Mouse (Mus musculus) forebrain, embryonic 12.5 days (tissue): ENCODE data around the gene Akap1. TPM values are rescaled to one million over a fixed set of nuclear protein-coding genes. Genes with fewer than 3 reads are reported as not detected.
"Not testable (repeated sequence)": the region's sequence is repeated elsewhere in the genome, so short reads cannot be mapped to it uniquely, and the experiment has no call there.

Experiments used
- ATAC-seq: fragments of 200-750 bp; cut with Nextera tagmentation; 2 replicates; pipeline ENCODE4 v1.8.0; 2017; ENCODE audit warnings: moderate TSS enrichment; ENCODE audit not compliant: low FRiP score
- H3K27ac ChIP-seq: fragments of 300-500 bp; sonication (generic); 2 replicates; pipeline ENCODE4 v1.5.1; 2016; ENCODE audit warnings: mild to moderate bottlenecking
- H3K27me3 ChIP-seq: fragments of 300-500 bp; sonication (generic); 2 replicates; pipeline ENCODE4 v1.6.1; 2016; ENCODE audit warnings: mild to moderate bottlenecking
- H3K36me3 ChIP-seq: fragments of 300-500 bp; sonication (generic); replicated peaks from 2 replicates; pipeline ENCODE4 v1.6.1; 2016; ENCODE audit warnings: mild to moderate bottlenecking
- H3K4me1 ChIP-seq: fragments of 300-500 bp; sonication (generic); 2 replicates; pipeline ENCODE4 v1.6.1; 2016
- H3K4me2 ChIP-seq: fragments of 300-500 bp; sonication (generic); 2 replicates; pipeline ENCODE4 v1.6.1; 2016; ENCODE audit warnings: mild to moderate bottlenecking, moderate library complexity
- H3K4me3 ChIP-seq: fragments of 300-500 bp; sonication (generic); replicated peaks from 2 replicates; pipeline ENCODE4 v1.5.1; 2016; ENCODE audit warnings: mild to moderate bottlenecking
- H3K9ac ChIP-seq: fragments of 300-500 bp; sonication (generic); 2 replicates; pipeline ENCODE4 v1.6.1; 2016; ENCODE audit warnings: mild to moderate bottlenecking
- H3K9me3 ChIP-seq: fragments of 300-500 bp; sonication (generic); 2 replicates; pipeline ENCODE4 v1.6.1; 2016
- whole genome bisulfite sequencing: fragments of 180-500 bp; shearing (Covaris S2); methylation state at CpG from one replicate; pipeline ENCODE4 v1.1.7; 2016; 5-methylcytosine and 5-hydroxymethylcytosine counted together
- polyA plus RNA-seq: library from polyadenylated mRNA; unstranded; fragments of >200 nt; fragmentation: Nextera tagmentation; extraction: Ambion mirVana; gene quantifications from 2 replicates; pipeline ENCODE4 v1.2.1, GENCODE M21; 2016

The Akap1 gene
- polyA plus RNA-seq, 1 experiment from 2014 or later: 20.9 TPM

DNA sequence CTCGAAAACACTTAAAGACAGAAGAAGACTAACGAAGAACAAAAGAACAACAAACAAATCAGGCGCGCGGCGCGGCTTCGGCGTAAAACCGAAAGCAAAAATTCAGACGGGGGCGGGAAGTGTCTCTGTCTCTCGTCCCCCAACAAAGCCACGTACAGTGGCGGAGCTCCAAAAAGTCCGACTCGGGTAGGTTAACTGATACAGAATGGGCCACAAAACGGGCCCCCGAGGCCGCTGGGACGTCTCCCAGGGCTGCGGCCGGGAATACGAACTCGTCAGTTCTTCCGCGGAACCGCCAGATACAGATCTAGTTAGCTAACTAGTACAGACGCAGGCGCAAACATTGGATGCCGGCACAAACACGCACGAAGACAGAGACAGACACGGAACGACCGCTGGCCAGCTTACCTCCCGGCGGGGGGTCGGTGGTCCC lies 31.4 kb upstream of the Akap1 start:
- not testable (repeated sequence) for H3K27ac ChIP-seq, ATAC-seq, H3K4me1 ChIP-seq, H3K9ac ChIP-seq, H3K9me3 ChIP-seq, H3K36me3 ChIP-seq
- Histone ChIP-seq H3K4me2 (peak overlapping the region; percentile 36), H3K27me3 (peaks cover 10% of the 10 kb centered on the region; the same call in 1 of the 2 replicates), H3K4me3 (peak overlapping the region; percentile 31)
- 23% methylated on average over 34 of the region's 39 CpGs for WGBS

DNA sequence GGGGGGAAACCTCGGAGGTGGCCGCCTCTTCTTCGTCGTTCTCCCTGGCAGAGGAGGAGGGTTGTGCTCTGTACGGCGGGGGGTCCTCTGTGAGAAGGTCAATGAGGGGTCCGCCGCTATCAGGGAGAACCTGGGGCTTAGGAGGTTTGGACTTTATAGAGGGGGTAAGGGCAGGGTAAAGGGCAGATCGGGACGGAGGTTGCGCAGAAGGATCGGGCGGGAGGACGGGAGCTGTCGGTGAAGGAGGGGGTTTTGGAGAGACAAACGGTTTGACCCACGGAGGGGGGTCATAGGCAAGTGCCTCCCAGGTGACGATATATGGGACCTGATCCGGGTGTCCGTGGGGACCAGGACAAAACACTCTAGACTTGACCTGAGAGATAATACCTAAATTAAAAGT lies 30.8 kb upstream of the Akap1 start:
- not testable (repeated sequence) for ATAC-seq, H3K27ac ChIP-seq, H3K9ac ChIP-seq, H3K4me3 ChIP-seq, H3K4me1 ChIP-seq, H3K36me3 ChIP-seq, H3K9me3 ChIP-seq
- Histone ChIP-seq H3K4me2 (peak overlapping the region; percentile 15; the same call in 1 of the 2 replicates), H3K27me3 (peaks cover 10% of the 10 kb centered on the region; the same call in 1 of the 2 replicates)
- 32% methylated on average over 14 of the region's 20 CpGs for WGBS

DNA sequence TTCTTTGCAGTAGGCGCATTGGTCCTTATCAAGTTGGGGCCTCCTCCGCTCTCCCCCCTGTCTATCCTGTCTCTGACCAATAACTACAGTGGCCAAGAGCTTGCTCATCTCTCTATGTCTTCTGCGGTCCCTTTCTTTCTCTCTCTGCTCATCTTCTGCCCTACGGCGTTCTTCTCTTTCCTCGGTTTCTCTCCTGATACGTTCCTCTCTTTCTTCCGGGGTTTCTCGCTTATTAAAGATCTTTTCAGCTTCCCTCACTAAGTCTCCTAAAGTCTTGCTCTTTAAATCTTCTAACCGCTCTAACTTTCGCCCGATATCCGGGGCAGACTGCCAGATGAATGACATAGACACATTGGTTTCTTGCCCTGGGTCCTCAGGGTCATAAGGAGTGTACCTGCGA lies 29.9 kb upstream of the Akap1 start:
- not testable (repeated sequence) for H3K4me3 ChIP-seq, H3K9ac ChIP-seq, H3K4me2 ChIP-seq, H3K4me1 ChIP-seq, H3K36me3 ChIP-seq, H3K27ac ChIP-seq, H3K9me3 ChIP-seq, ATAC-seq
- H3K27me3 ChIP-seq: peaks cover 10% of the 10 kb centered on the region; the same call in 1 of the 2 replicates
- WGBS: 95% methylated on average over 12 of the region's 14 CpGs

DNA sequence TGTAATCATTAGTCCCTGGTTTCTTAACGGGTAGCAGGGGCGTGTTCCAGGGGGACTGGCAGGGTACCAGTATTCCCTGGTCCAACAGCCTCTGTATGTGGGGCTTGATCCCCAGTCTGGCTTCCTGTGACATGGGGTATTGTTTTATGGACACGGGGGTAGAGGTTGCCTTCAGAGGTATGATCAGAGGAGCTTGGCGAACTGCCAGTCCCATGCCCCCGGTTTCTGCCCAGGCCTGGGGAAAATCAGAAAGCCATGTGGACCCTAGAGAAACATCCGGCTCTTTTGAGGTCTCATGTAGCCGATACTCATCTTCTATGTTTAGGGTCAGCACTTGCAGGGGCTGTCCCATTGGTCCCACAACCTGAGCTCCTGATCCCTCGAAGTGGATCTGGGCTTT lies 29.1 kb upstream of the Akap1 start:
- H3K27me3 ChIP-seq: peaks cover 10% of the 10 kb centered on the region; the same call in 1 of the 2 replicates
- not testable (repeated sequence) for ATAC-seq, H3K27ac ChIP-seq, H3K4me2 ChIP-seq, H3K4me1 ChIP-seq, H3K9me3 ChIP-seq, H3K36me3 ChIP-seq, H3K4me3 ChIP-seq, H3K9ac ChIP-seq
- 94% methylated on average over 4 of the region's 8 CpGs for WGBS

DNA sequence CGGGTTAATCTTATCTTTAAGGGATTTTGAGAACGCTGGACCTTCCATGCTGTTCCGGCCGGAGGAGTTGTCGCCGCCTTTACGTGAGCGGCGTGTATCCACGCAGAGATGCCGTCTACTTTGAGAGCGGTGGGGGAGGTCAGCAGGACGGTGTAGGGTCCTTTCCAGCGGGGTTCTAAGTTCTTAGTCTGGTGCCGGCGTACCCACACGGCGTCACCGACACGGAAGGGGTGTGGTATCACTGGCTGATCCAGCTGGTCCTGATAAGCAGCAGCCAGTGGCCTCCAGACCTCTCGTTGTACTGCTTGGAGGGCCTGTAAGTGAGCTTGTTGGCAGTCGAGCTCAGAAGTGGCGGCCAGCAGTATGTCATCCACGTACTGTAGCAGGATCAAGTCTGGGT lies 28.4 kb upstream of the Akap1 start:
- not testable (repeated sequence) for H3K4me1 ChIP-seq, H3K4me3 ChIP-seq, H3K27me3 ChIP-seq, H3K36me3 ChIP-seq, ATAC-seq, H3K27ac ChIP-seq, H3K9me3 ChIP-seq, H3K9ac ChIP-seq, H3K4me2 ChIP-seq
- WGBS: 94% methylated on average over 23 of the region's 24 CpGs

DNA sequence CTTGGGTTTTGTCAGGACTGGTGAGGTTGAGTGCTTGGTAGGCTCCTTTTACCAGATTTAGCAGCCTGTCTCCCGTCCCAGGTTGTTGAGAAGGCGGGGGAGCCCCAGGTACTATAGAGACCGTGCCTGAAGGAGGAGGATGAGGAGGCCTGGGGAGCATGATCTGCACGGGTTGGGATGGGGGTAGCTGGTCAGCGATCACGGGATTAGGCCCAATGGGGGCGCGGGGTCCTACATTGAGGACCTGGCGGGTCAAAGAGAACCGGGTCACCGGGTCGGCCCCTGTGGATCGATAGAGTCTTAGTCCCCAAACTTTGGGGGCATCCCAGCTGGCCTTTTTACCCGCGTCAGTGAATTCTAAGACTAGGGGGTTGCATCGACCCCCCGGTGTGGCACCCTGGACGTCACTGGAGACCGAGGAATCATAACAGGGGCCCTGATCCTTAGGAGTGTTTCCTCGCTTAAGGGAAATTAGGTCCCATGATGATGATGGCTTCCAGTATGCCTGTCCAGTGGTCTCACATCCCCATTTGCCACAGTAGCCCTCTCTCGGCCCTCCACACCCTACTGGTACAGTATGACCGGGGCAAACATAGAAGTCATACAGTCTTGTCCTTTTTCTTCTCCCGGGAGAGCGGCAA lies 27.7 kb upstream of the Akap1 start:
- not testable (repeated sequence) for H3K4me1 ChIP-seq, H3K4me3 ChIP-seq, H3K4me2 ChIP-seq, H3K36me3 ChIP-seq, H3K27ac ChIP-seq, H3K27me3 ChIP-seq, H3K9ac ChIP-seq, H3K9me3 ChIP-seq, ATAC-seq
- WGBS: 95% methylated on average over 21 of the region's 24 CpGs

DNA sequence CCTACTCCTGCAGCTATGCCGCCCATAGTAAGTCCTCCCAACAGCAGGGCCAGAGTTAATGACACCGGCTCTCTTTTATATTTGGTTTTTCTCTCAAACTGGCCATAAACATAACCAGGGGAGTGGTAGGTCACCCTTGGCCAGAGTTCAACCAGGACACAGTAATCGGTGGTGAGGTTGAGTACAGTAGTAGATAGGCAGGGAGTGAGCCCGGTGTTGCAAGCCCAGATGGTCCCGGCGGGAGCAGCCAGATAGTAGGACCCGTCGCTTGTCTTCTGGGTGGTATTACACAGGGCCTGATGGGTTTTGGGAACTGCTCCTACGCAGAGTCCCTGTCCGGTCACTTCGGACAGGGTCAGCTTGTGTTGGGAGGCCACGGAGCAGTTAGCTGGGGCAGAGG lies 27.1 kb upstream of the Akap1 start:
- not testable (repeated sequence) for H3K4me1 ChIP-seq
- 98% methylated on average over 12 of the region's 12 CpGs for WGBS

DNA sequence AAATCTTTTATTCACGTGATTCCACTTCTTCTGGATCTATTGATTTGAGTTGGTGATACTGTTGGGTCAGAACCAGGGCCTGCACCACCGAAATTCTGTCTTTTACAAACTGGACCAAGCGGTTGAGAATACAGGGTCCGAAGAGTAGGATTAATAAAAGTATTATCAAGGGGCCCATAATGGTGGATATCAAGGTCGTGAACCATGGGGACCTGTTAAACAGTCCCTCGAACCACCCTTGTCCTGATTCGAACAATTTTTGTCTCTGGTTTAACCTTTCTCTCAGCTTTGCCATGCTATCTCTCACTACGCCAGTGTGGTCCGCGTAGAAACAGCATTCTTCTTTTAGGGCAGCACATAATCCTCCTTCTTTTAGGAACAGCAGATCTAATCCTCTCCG lies 26.5 kb upstream of the Akap1 start:
- 91% methylated on average over 6 of the region's 11 CpGs for WGBS

More for the DNA sequence above, 27.1 kb upstream of the Akap1 start:
- not testable (repeated sequence) for H3K9me3 ChIP-seq, H3K9ac ChIP-seq, H3K27me3 ChIP-seq, H3K4me3 ChIP-seq, H3K4me2 ChIP-seq, H3K36me3 ChIP-seq, ATAC-seq, H3K27ac ChIP-seq

DNA sequence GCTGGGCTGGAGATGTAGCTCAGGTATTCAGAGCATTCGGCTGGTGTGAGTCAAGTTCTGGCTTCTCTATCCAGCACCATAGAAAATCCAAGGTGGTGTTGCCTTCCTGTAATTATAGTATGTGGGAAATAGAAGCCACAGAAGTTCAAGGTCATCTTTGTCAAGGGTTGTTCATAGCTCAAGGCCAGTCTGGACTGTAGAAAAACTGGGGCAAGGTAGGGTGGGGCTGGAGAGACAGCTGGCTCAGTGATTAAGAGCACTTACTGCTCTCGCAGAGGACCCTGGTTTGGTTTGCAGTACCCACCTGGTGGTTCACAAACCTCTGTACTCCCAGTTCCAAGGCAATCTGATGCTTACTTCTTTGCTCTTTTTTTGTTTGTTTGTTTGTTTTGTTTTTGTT lies 24.6 kb upstream of the Akap1 start:
- Histone ChIP-seq H3K4me1 (no peaks in the 10 kb centered on the region), H3K9ac (no peak overlapping the region), H3K36me3 (no peaks in the 10 kb centered on the region), H3K4me2 (no peak overlapping the region), H3K4me3 (no peak overlapping the region), H3K27me3 (no peaks in the 10 kb centered on the region), H3K27ac (no peak overlapping the region), H3K9me3 (no peaks in the 10 kb centered on the region)
- WGBS: 98% methylated on average over 2 of the region's 2 CpGs
- no peak for ATAC-seq

More for the DNA sequence above, 26.5 kb upstream of the Akap1 start:
- not testable (repeated sequence) for H3K27ac ChIP-seq, H3K4me2 ChIP-seq, H3K36me3 ChIP-seq, ATAC-seq, H3K4me1 ChIP-seq, H3K4me3 ChIP-seq, H3K9me3 ChIP-seq, H3K27me3 ChIP-seq, H3K9ac ChIP-seq

DNA sequence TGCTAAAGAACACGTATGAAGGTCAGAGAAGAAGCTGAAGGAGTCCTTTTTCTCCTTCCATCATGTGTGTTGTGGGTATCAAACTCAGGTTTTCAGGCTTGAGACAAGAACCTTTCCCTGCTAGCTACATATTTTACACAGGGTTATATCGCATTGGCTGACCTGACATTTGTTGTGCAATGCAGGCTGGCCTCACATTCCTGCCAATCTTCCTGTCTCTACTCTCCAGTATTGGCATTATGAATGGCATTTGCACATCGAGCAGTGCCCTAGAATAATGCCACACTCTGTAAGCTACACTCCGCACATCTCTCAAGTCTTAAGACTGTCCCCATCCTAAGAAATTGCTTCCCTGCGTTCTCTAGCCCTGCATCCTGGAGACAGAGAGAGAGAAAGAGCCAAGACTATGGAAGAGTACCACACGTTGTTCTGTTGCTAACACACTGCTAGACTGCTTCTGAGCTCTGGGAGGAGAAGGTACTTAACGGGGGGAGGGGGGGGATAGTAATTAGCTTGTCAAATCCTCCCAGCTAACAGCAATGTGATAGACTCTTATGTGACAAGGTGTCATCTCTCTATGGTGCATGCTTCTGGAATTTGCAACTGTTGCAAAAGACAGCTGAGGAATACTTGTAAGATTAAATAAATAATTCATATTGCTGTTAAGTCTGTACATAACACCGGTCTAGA lies 20.1 kb upstream of the Akap1 start:
- H3K27ac ChIP-seq: no peak overlapping the region
- 63% methylated on average over 8 of the region's 8 CpGs for WGBS
- no peaks in the 10 kb centered on the region for H3K36me3 ChIP-seq
- H3K4me3 ChIP-seq: no peak overlapping the region
- no peaks in the 10 kb centered on the region for H3K27me3 ChIP-seq
- H3K4me2 ChIP-seq: no peak overlapping the region
- H3K9me3 ChIP-seq: no peaks in the 10 kb centered on the region
- H3K4me1 ChIP-seq: no peaks in the 10 kb centered on the region
- no peak for ATAC-seq
- no peak overlapping the region for H3K9ac ChIP-seq

DNA sequence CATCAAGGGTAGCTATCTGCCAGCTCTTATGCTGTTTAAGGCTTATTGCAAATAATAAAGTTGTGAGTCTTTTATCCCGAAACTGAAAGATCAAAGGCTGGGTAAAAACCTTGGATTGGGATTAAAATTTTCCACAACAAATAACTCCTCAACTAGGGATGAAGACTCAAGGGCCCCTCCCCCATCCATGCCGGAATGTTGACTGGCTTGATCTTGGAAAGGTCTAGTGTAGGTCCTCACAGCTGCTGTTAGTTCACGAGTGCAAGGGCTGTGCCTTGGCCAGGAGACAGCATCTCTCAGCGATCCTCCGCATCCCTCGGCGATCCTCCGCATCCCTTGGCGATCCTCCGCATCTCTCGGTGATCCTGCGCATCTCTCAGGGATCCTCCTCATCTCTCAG lies 13.6 kb upstream of the Akap1 start:
- H3K27me3 ChIP-seq: peaks cover 25% of the 10 kb centered on the region
- no peaks in the 10 kb centered on the region for H3K9me3 ChIP-seq
- no peak overlapping the region for H3K9ac ChIP-seq
- no peak overlapping the region for H3K27ac ChIP-seq
- no peaks in the 10 kb centered on the region for H3K36me3 ChIP-seq
- ATAC-seq: no peak
- WGBS: 92% methylated on average over 12 of the region's 12 CpGs
- H3K4me2 ChIP-seq: no peak overlapping the region
- no peak overlapping the region for H3K4me3 ChIP-seq
- peaks cover 9% of the 10 kb centered on the region; the same call in 1 of the 2 replicates for H3K4me1 ChIP-seq

DNA sequence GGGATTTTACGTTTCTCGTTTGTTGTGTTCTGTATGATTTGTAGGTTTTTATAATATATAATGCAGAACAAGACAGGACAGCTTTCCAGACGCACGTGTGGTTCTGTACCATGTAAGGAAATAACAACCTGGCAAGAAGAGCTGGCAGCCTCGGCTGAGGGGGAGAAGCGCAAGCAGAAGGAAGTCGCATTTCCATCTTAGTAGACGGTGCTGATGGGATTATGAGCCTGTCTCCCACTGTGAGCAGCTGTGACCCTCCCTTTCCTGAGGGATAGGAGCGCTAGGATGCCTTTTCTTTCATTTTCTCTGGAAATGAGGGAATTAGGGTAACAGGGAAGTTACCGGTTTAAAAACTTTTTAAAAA lies 9.3 kb upstream of the Akap1 start:
- H3K27ac ChIP-seq: no peak overlapping the region
- no peaks in the 10 kb centered on the region for H3K9me3 ChIP-seq
- 3% methylated on average over 10 of the region's 10 CpGs for WGBS
- no peak overlapping the region; the same call in 1 of the 2 replicates for H3K9ac ChIP-seq
- peak overlapping the region; percentile 29 for H3K4me3 ChIP-seq
- peaks cover 39% of the 10 kb centered on the region for H3K27me3 ChIP-seq
- peaks cover 9% of the 10 kb centered on the region; the same call in 1 of the 2 replicates for H3K4me1 ChIP-seq
- ATAC-seq: no peak
- H3K36me3 ChIP-seq: no peaks in the 10 kb centered on the region
- H3K4me2 ChIP-seq: peak overlapping the region; percentile 60
